Mouse (Mus musculus): ENCODE data around the gene L1td1. TPM values are rescaled to one million over a fixed set of nuclear protein-coding genes. Genes with fewer than 3 reads are reported as not detected.

The L1td1 gene
- total and polyA plus RNA-seq, 3 experiments: not detected

GRCm38 (mm10) chr4:98727295-98727958 lies 893 bp downstream of the L1td1 start:
- Histone ChIP-seq H3K9ac (ENCODE audit: insufficient read depth, low read depth) (no peak overlapping the region), H3K4me2 (ENCODE audit: insufficient read depth, low read depth, poor library complexity, severe bottlenecking) (no peak overlapping the region), H3K4me1 (ENCODE audit: control insufficient read depth in 1 of 2, insufficient read depth in 2 of 2) (no peaks in the 10 kb centered on the region), H3K27ac (ENCODE audit: insufficient read depth, low read depth) (no peak overlapping the region), H3K79me2 (replicated peaks; ENCODE audit: control insufficient read depth, extremely low read depth, insufficient read depth, poor library complexity, severe bottlenecking) (no peaks in the 10 kb centered on the region), H3K27me3 (replicated peaks) (no peaks in the 10 kb centered on the region), H3K4me3 (replicated peaks in 1 of 3; ENCODE audit: low read depth in 2 of 3, low read length in 2 of 3, poor library complexity in 1 of 3) (no peak overlapping the region), H3K9me3 (replicated peaks; ENCODE audit: low read length) (peaks cover 63% of the 10 kb centered on the region), H3K36me3 (replicated peaks in 1 of 2; ENCODE audit: control insufficient read depth in 1 of 2, insufficient read depth in 1 of 2, low read length in 1 of 2) (no peaks in the 10 kb centered on the region)
- no peak for DNase-seq (ENCODE audit: extremely low read depth)
- in situ Hi-C loops (cut with MboI; ENCODE audit: low pct_ligation_motif_present, low pct_unique_long_range_greater_than_20kb, low sequenced_read_pairs) (no loop called here), dilution Hi-C loops (cut with MboI; ENCODE audit: extremely low pct_ligation_motif_present, extremely low pct_unique_long_range_greater_than_20kb, low sequenced_read_pairs) (no loop called here)
- TF ChIP-seq ETS1 (conservative IDR thresholded peaks at IDR 0.05; ENCODE audit: low read depth, low read length) (no peak), CHD1 (IDR thresholded peaks at IDR 0.05; ENCODE audit: low read depth, low read length) (no peak), BHLHE40 (IDR thresholded peaks at IDR 0.05; ENCODE audit: low read depth, low read length) (no peak), SMC3 (IDR thresholded peaks at IDR 0.05; ENCODE audit: low read depth, low read length) (no peak), NELFE (IDR thresholded peaks at IDR 0.05; ENCODE audit: low read depth, low read length) (no peak), MXI1 (IDR thresholded peaks at IDR 0.05; ENCODE audit: low read depth, low read length) (no peak), IRF4 (IDR thresholded peaks at IDR 0.05; ENCODE audit: low read depth, low read length) (no peak), JUND (conservative IDR thresholded peaks at IDR 0.05; ENCODE audit: low read depth, low read length) (no peak), CTCF (conservative IDR thresholded peaks at IDR 0.05 in 1 of 2, IDR thresholded peaks at IDR 0.05 in 1 of 2; ENCODE audit: low read depth in 2 of 2, low read length in 2 of 2) (no peak), MEF2A (IDR thresholded peaks at IDR 0.05; ENCODE audit: borderline replicate concordance, low read depth, low read length) (no peak), UBTF (IDR thresholded peaks at IDR 0.05; ENCODE audit: low read depth, low read length) (no peak), ZNF384 (IDR thresholded peaks at IDR 0.05; ENCODE audit: low read depth, low read length) (no peak), POLR2AphosphoS2 (IDR thresholded peaks at IDR 0.05; ENCODE audit: low read depth, low read length) (no peak), MAZ (IDR thresholded peaks at IDR 0.05; ENCODE audit: low read depth, low read length) (no peak), JUN (IDR thresholded peaks at IDR 0.05; ENCODE audit: insufficient read depth, low read depth, low read length) (no peak), USF2 (conservative IDR thresholded peaks at IDR 0.05; ENCODE audit: low read depth, low read length) (no peak), POLR2A (IDR thresholded peaks at IDR 0.05; ENCODE audit: low read depth, low read length) (no peak), CHD2 (IDR thresholded peaks at IDR 0.05; ENCODE audit: low read length) (no peak)

- TF ChIP-seq ZKSCAN1 (IDR thresholded peaks at IDR 0.05; ENCODE audit: borderline replicate concordance, low read depth, low read length) (no peak), PAX5 (IDR thresholded peaks at IDR 0.05; ENCODE audit: low read length) (no peak), JUN (IDR thresholded peaks at IDR 0.05; ENCODE audit: insufficient read depth, low read depth, low read length) (no peak), CHD1 (IDR thresholded peaks at IDR 0.05; ENCODE audit: low read depth, low read length) (no peak), TCF12 (IDR thresholded peaks at IDR 0.05; ENCODE audit: low read depth, low read length) (no peak), ZC3H11A (IDR thresholded peaks at IDR 0.05; ENCODE audit: low read depth, low read length) (no peak), GABPA (IDR thresholded peaks at IDR 0.05; ENCODE audit: insufficient replicate concordance, low read depth, low read length) (no peak), RCOR1 (conservative IDR thresholded peaks at IDR 0.05; ENCODE audit: low read depth, low read length) (no peak), CTCF (conservative IDR thresholded peaks at IDR 0.05 in 1 of 2, IDR thresholded peaks at IDR 0.05 in 1 of 2; ENCODE audit: low read depth in 2 of 2, low read length in 2 of 2) (no peak), POLR2A (IDR thresholded peaks at IDR 0.05; ENCODE audit: low read depth, low read length) (no peak), MAFK (IDR thresholded peaks at IDR 0.05; ENCODE audit: insufficient replicate concordance, low read length) (no peak)
- Histone ChIP-seq H3K9ac (ENCODE audit: insufficient read depth, low read depth) (no peak overlapping the region), H3K27me3 (replicated peaks) (no peaks in the 10 kb centered on the region), H3K4me3 (replicated peaks in 1 of 3; ENCODE audit: low read depth in 2 of 3, low read length in 2 of 3, poor library complexity in 1 of 3) (no peak overlapping the region), H3K9me3 (replicated peaks; ENCODE audit: low read length) (peaks cover 63% of the 10 kb centered on the region), H3K27ac (ENCODE audit: insufficient read depth, low read depth) (no peak overlapping the region), H3K4me1 (ENCODE audit: control insufficient read depth in 1 of 2, insufficient read depth in 2 of 2) (no peaks in the 10 kb centered on the region), H3K36me3 (replicated peaks in 1 of 2; ENCODE audit: control insufficient read depth in 1 of 2, insufficient read depth in 1 of 2, low read length in 1 of 2) (no peaks in the 10 kb centered on the region), H3K79me2 (replicated peaks; ENCODE audit: control insufficient read depth, extremely low read depth, insufficient read depth, poor library complexity, severe bottlenecking) (no peaks in the 10 kb centered on the region), H3K4me2 (ENCODE audit: insufficient read depth, low read depth, poor library complexity, severe bottlenecking) (no peak overlapping the region)
- in situ Hi-C loops (cut with MboI; ENCODE audit: low pct_ligation_motif_present, low pct_unique_long_range_greater_than_20kb, low sequenced_read_pairs) (no loop called here), dilution Hi-C loops (cut with MboI; ENCODE audit: extremely low pct_ligation_motif_present, extremely low pct_unique_long_range_greater_than_20kb, low sequenced_read_pairs) (no loop called here)
- no peak for DNase-seq (ENCODE audit: extremely low read depth)
Measured at GRCm38 (mm10) chr4:98727959-98728347, 1.4 kb downstream of the L1td1 start.
